Mouse (Mus musculus) right cerebral cortex, postnatal 36 days (tissue): ENCODE measurements around the gene Scgb2b24.

ENCODE experiments used
- DNase-seq, 2 experiments: peaks; one replicate each; pipeline ENCODE4 v3.0.0; 2022; ENCODE audit warnings: low spot score in 2 of 2, mixed read lengths in 1 of 2

Scgb2b24 gene

DNA sequence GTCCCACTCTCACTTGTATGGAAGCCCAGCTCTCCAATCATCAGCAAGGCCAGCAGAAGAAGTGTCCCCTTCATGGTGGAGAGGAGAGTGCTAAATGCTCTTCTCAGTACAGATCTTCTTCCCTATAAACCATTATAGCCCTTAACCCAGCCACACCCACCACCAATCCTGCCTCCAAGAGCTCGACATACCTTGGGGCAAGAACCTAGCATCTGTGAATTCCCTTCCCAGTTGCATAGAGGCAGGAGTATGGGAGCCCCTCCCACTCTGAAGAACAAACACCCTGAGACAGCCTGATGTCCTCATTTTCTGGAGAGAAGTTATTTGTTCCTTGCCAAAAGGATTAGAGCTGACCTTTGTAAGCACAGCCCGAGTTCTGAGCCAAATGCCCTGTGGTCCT lies at the start of gene Scgb2b24:
Gene Scgb2b24 (minus strand): TSS at position 101 of the 400 bp plus-strand sequence.
- no peak for DNase-seq

DNA sequence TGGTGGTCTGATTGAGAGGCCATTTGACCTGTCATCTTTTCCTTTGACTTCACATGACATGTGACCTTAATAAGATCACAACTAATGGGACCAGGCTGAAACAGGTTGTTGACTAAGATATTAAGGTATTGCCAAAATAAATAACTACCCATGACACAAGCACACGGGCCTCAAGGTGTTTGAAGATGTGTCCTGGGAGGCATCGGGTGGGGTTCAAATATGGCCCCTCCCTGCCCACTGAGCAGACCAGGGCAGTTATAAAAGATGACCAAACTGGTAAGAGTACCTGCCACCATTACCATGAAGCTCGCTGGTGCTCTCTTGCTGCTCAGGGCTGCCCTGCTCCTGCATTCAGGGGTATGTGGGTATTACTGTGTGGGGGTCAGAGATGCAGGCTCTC lies 4.4 kb upstream of the Scgb2b24 start, which contains the start of gene Scgb1b24:
Gene Scgb1b24 (plus strand): TSS at position 301 of the 400 bp plus-strand sequence.
- no peak for DNase-seq

DNA sequence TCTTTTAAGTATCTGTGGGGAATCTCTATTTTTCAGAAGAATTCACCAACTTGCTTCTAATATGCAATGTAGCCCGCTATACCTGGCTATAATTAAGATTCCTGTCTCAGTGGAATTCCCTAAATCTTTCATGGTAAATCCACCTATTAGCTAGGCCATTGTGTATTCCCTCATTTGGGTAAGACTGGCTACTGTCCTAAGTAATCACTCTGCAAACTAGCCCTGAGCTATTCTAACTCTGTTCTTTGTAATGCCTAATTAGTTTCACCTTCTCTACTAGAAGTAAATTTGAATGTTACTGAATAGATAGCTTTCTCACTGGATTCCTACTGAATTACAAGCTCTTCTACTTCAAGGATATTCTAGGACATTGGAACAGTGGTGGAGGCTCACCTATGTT lies 49.2 kb downstream of the Scgb2b24 start:
- no peak for DNase-seq
